ENCODE assay signal across 29 mouse cellular contexts in the genomic region with DNA sequence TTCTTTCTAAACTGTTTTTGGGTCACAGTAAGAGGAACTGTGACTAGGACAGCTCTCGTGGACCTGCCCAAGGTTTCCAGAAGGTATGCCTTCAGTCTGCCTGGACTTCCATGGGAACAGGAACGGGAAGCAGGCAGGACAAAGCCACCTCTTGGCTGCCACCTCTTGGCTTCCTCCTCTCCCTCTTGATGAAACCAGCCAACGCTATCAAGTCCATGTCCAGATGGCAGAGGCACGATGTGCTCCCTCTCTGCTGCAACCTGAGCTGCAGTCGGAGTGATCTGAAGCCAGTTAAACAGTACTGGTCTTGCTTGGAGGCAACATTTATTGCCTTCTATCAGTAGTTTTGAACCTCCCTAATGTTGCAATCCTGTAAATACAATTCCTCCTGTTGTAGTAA.
DNase-seq lines count a peak whose midpoint lies in the region; TF ChIP-seq lines count a peak whose summit lies in the region.
"Had no signal": no experiment of that assay in that cellular context is flagged by ENCODE, and none has a peak within 500 bp of the region (broad histone marks: within the 10 kb centered on the region; RNA-seq: fewer than 3 reads in every experiment).

No protein-coding gene starts in this region.

- no peaks in the 10 kb centered on the region for H3K27me3 ChIP-seq in heart, adult 2 months (ENCODE audit: control insufficient read depth, insufficient read depth, low read length)
- H3K27me3 ChIP-seq: embryonic facial prominence, embryonic 15.5 days; forebrain, embryonic 13.5 days; heart, embryonic 13.5 days; hindbrain, embryonic 15.5 days; kidney, embryonic 15.5 days; limb, embryonic 15.5 days; liver, embryonic 15.5 days; Patski had no signal

- TF ChIP-seq POLR2A in heart, adult 2 months (IDR thresholded peaks at IDR 0.05; ENCODE audit: insufficient read depth, low read depth, low read length), result no peak

- intact Hi-C loops in heart, adult 2 months (cut with DNase I), result no loop called here

- no peak overlapping the region for H3K27ac ChIP-seq in heart, adult 2 months
- H3K27ac ChIP-seq: embryonic facial prominence, embryonic 10.5 days; embryonic facial prominence, embryonic 15.5 days; forebrain, embryonic 13.5 days; gastrocnemius, adult 2 months; heart, embryonic 13.5 days; hindbrain, embryonic 10.5 days; hindbrain, embryonic 15.5 days; kidney, embryonic 15.5 days; limb, embryonic 10.5 days; limb, embryonic 15.5 days; liver, embryonic 15.5 days had no signal

- TF ChIP-seq CTCF in heart, adult 2 months (IDR thresholded peaks at IDR 0.05), result no peak

- H3K79me2 ChIP-seq in heart, adult 2 months (replicated peaks; ENCODE audit: control insufficient read depth, insufficient read depth, low read length), result no peaks in the 10 kb centered on the region

- H3K36me3 ChIP-seq in heart, adult 2 months (ENCODE audit: control insufficient read depth, insufficient read depth, low read length), result no peaks in the 10 kb centered on the region

- no peak overlapping the region for H3K9ac ChIP-seq in heart, adult 2 months (ENCODE audit: low read depth, low read length)
- H3K9ac ChIP-seq: embryonic facial prominence, embryonic 15.5 days; forebrain, embryonic 13.5 days; heart, embryonic 13.5 days; hindbrain, embryonic 15.5 days; kidney, embryonic 15.5 days; limb, embryonic 15.5 days; liver, embryonic 15.5 days; lung, embryonic 14.5 days had no signal

- peak; percentile 9 for DNase-seq in cerebellum, adult 11 months
- DNase-seq in cerebellum, postnatal 4 days (ENCODE audit: low spot score in 2 of 2), result no peak
- DNase-seq in brain, adult 2 months (ENCODE audit: low read depth, low spot score), result peak; percentile 71
- DNase-seq in cerebellum, adult 9-10 months, result peak; percentile 29
- DNase-seq in cerebellum, postnatal 36 days, result peak; percentile 23 to 43
- DNase-seq in urinary bladder, postnatal 25 days (ENCODE audit: low spot score), result no peak
- DNase-seq in heart, adult 2 months, result no peak
- DNase-seq: adrenal gland, postnatal 14 days; gastrocnemius, adult 2 months; gastrocnemius, postnatal 36 days; heart, adult 18-20 months; heart, postnatal 10 days; kidney, adult 18-20 months; kidney, postnatal 25 days; lung, embryonic 14.5 days; right cerebral cortex, adult 18-20 months; thymus, adult 2 months; thymus, postnatal 36 days had no signal

- H3K4me3 ChIP-seq in heart, adult 2 months, result no peak overlapping the region
- H3K4me3 ChIP-seq: embryonic facial prominence, embryonic 10.5 days; embryonic facial prominence, embryonic 15.5 days; forebrain, embryonic 13.5 days; gastrocnemius, adult 2 months; heart, embryonic 13.5 days; hindbrain, embryonic 10.5 days; hindbrain, embryonic 15.5 days; kidney, embryonic 15.5 days; limb, embryonic 10.5 days; limb, embryonic 15.5 days; liver, embryonic 15.5 days had no signal

- no peaks in the 10 kb centered on the region for H3K4me1 ChIP-seq in heart, adult 2 months (ENCODE audit: control insufficient read depth, insufficient read depth, low read length)
- H3K4me1 ChIP-seq: embryonic facial prominence, embryonic 10.5 days; embryonic facial prominence, embryonic 15.5 days; hindbrain, embryonic 10.5 days; hindbrain, embryonic 15.5 days; kidney, embryonic 15.5 days; limb, embryonic 10.5 days; limb, embryonic 15.5 days; liver, embryonic 15.5 days had no signal

- WGBS in heart, adult 2 months, result 77% methylated on average over 5 of the region's 5 CpGs

- no peak for TF ChIP-seq EP300 in heart, adult 2 months (IDR thresholded peaks at IDR 0.05; ENCODE audit: insufficient read depth, low read depth, low read length)

Comparison
In these comparisons a context has a peak if more than half of its experiments do, and no peak if none do; other contexts are left out.
1. DNase-seq: peak in cerebellum, adult 11 months (single experiment), brain, adult 2 months (single experiment), cerebellum, adult 9-10 months (single experiment) and cerebellum, postnatal 36 days (2 of 2); none in cerebellum, postnatal 4 days (0 of 2), urinary bladder, postnatal 25 days (single experiment) and heart, adult 2 months (0 of 2).